Mouse (Mus musculus) liver, embryonic 14.5 days (tissue): ENCODE results near the gene Fermt3. TPM values are rescaled to one million over a fixed set of nuclear protein-coding genes. Genes with fewer than 3 reads are reported as not detected.

Source experiments
- ATAC-seq: fragments of 200-750 bp; cut with Nextera tagmentation; 2 replicates; pipeline ENCODE4 v1.8.0; 2017; ENCODE audit warnings: moderate number of reproducible peaks, mild to moderate bottlenecking, moderate library complexity; ENCODE audit not compliant: insufficient read depth
- DNase-seq, 3 experiments: peaks; one replicate each; pipeline ENCODE4 v3.0.0-alpha.2; 2012 to 2013; ENCODE audit warnings: low read depth in 3 of 3, low spot score in 3 of 3
- H3K27ac ChIP-seq: fragments of 300-500 bp; sonication (generic); 2 replicates; pipeline ENCODE4 v1.5.1; 2014; ENCODE audit warnings: moderate library complexity, mild to moderate bottlenecking, control low read depth, inconsistent platforms
- H3K27me3 ChIP-seq: fragments of 300-500 bp; sonication (generic); 2 replicates; pipeline ENCODE4 v1.6.1; 2014; ENCODE audit warnings: mild to moderate bottlenecking, low read length, moderate library complexity; ENCODE audit not compliant: control insufficient read depth, insufficient read depth
- H3K36me3 ChIP-seq: fragments of 300-500 bp; sonication (generic); replicated peaks from 2 replicates; pipeline ENCODE4 v1.6.1; 2014; ENCODE audit warnings: low read depth; ENCODE audit not compliant: control insufficient read depth, insufficient read depth
- H3K4me1 ChIP-seq, 2 experiments: fragments of 200-500 bp in 1 of 2; fragments of 300-500 bp in 1 of 2; sonication (generic) in 1 of 2; replicated peaks; 2 replicates each; pipeline ENCODE4 v1.6.1; 2012 to 2014; ENCODE audit warnings: antibody characterized with exemption in 1 of 2, inconsistent platforms in 1 of 2, low read length in 1 of 2; ENCODE audit not compliant: control insufficient read depth in 2 of 2, insufficient read depth in 2 of 2
- H3K4me2 ChIP-seq: fragments of 300-500 bp; sonication (generic); 2 replicates; pipeline ENCODE4 v1.6.1; 2014; ENCODE audit warnings: low read depth, mild to moderate bottlenecking, control low read depth, moderate library complexity
- H3K4me3 ChIP-seq, 2 experiments: fragments of 200-500 bp in 1 of 2; fragments of 300-500 bp in 1 of 2; sonication (generic) in 1 of 2; 2 replicates each; pipeline ENCODE4 v1.5.1; 2012 to 2014; ENCODE audit warnings: low read depth in 2 of 2, low read length in 2 of 2, mild to moderate bottlenecking in 2 of 2, control low read depth in 1 of 2, inconsistent platforms in 1 of 2, moderate library complexity in 1 of 2; ENCODE audit not compliant: insufficient read depth in 1 of 2
- H3K9ac ChIP-seq: fragments of 300-500 bp; sonication (generic); replicated peaks from 2 replicates; pipeline ENCODE4 v1.6.1; 2014; ENCODE audit warnings: mild to moderate bottlenecking, control low read depth, moderate library complexity
- H3K9me3 ChIP-seq: fragments of 300-500 bp; sonication (generic); 2 replicates; pipeline ENCODE4 v1.6.1; 2016; ENCODE audit warnings: low read length, mixed read lengths; ENCODE audit not compliant: control insufficient read depth
- CTCF ChIP-seq: IDR thresholded peaks from 2 replicates; pipeline ENCODE4 v1.5.1; 2016; ENCODE audit warnings: antibody characterized with exemption, low read depth, control low read depth
- EP300 ChIP-seq: IDR thresholded peaks from 2 replicates; pipeline ENCODE4 v1.6.1; 2016; ENCODE audit warnings: antibody characterized with exemption, low read depth
- WGBS: fragments of 180-500 bp; shearing (Covaris S2); extraction: QIAGEN DNeasy Blood & Tissue Kit; methylation state at CpG from one replicate; pipeline ENCODE4 v1.1.7; 2014; ENCODE audit not compliant: insufficient replicate concordance; 5-methylcytosine and 5-hydroxymethylcytosine counted together
- polyA plus RNA-seq, 2 experiments: library from polyadenylated mRNA; depleted of rRNA in 1 of 2; stranded (reverse) in 1 of 2; unstranded in 1 of 2; fragments of >200 nt; fragmentation: Nextera tagmentation in 1 of 2; extraction: Ambion mirVana in 1 of 2; gene quantifications; 2 replicates each; pipeline versions ENCODE4 v1.2.1 to v1.2.3; 2012 to 2014

Gene Fermt3
- polyA plus RNA-seq, 2 experiments: 58.1 to 72.2 TPM

- no peak for ATAC-seq
- no peaks in the 10 kb centered on the region for H3K27me3 ChIP-seq
- peaks cover 13 to 19% of the 10 kb centered on the region in 2 experiments for H3K4me1 ChIP-seq
- no peak overlapping the region for H3K9ac ChIP-seq
- H3K36me3 ChIP-seq: no peaks in the 10 kb centered on the region
- H3K27ac ChIP-seq: no peak overlapping the region
- no peak overlapping the region for H3K4me2 ChIP-seq
- DNase-seq: no peak
- H3K4me3 ChIP-seq: no peak overlapping the region
- no peak for TF ChIP-seq EP300
- no peak for TF ChIP-seq CTCF
- H3K9me3 ChIP-seq: no peaks in the 10 kb centered on the region
- 75% methylated on average over 5 of the region's 5 CpGs for WGBS
Observed at GRCm38 (mm10) chr19:6949532-6949931, 69.7 kb downstream of the Fermt3 start.

Other genes with a start within 250 kb of the Fermt3 start
- 3.0 and 3.1 TPM in 2 replicates for gene Rps6ka4, start 178.8 kb downstream of the Fermt3 start, polyA plus RNA-seq (2012; rRNA removed)
- 4.3 and 5.4 TPM in 2 replicates for gene Rps6ka4, start 178.8 kb downstream of the Fermt3 start, polyA plus RNA-seq (2014; fragmentation: Nextera tagmentation; extraction: Ambion mirVana)
- 1.5 and 2.3 TPM in 2 replicates for gene Ccdc88b, start 161.3 kb downstream of the Fermt3 start, polyA plus RNA-seq (2012; rRNA removed)
- 0.76 and 1.1 TPM in 2 replicates for gene Ccdc88b, start 161.3 kb downstream of the Fermt3 start, polyA plus RNA-seq (2014; fragmentation: Nextera tagmentation; extraction: Ambion mirVana)
- 65.7 and 69.4 TPM in 2 replicates for gene Trmt112, start 109.8 kb downstream of the Fermt3 start, polyA plus RNA-seq (2012; rRNA removed)
- gene Trmt112, start 109.8 kb downstream of the Fermt3 start, polyA plus RNA-seq (2014; fragmentation: Nextera tagmentation; extraction: Ambion mirVana): 75.2 and 77.4 TPM in 2 replicates
- 41.8 and 54.9 TPM in 2 replicates for gene Prdx5, start 109.4 kb downstream of the Fermt3 start, polyA plus RNA-seq (2012; rRNA removed)
- 78.7 and 87.2 TPM in 2 replicates for gene Prdx5, start 109.4 kb downstream of the Fermt3 start, polyA plus RNA-seq (2014; fragmentation: Nextera tagmentation; extraction: Ambion mirVana)
- gene Esrra, start 97.7 kb downstream of the Fermt3 start, polyA plus RNA-seq (2012; rRNA removed): 6.2 and 6.6 TPM in 2 replicates
- 1.6 and 2.2 TPM in 2 replicates for gene Esrra, start 97.7 kb downstream of the Fermt3 start, polyA plus RNA-seq (2014; fragmentation: Nextera tagmentation; extraction: Ambion mirVana)
- 0.13 and 0.16 TPM in 2 replicates for gene Catsperz, start 94.1 kb downstream of the Fermt3 start, polyA plus RNA-seq (2012; rRNA removed)
- 0.28 and 0.37 TPM in 2 replicates for gene Catsperz, start 94.1 kb downstream of the Fermt3 start, polyA plus RNA-seq (2014; fragmentation: Nextera tagmentation; extraction: Ambion mirVana)
- not detected in 2 replicates for gene Kcnk4, start 85.0 kb downstream of the Fermt3 start, polyA plus RNA-seq (2012; rRNA removed)
- 0.05 TPM in 1 of 2 replicates, not detected in the other for gene Kcnk4, start 85.0 kb downstream of the Fermt3 start, polyA plus RNA-seq (2014; fragmentation: Nextera tagmentation; extraction: Ambion mirVana)
- gene Bad, start 77.6 kb downstream of the Fermt3 start, polyA plus RNA-seq (2012; rRNA removed): 22.3 and 22.8 TPM in 2 replicates
- 25.7 and 27.9 TPM in 2 replicates for gene Bad, start 77.6 kb downstream of the Fermt3 start, polyA plus RNA-seq (2014; fragmentation: Nextera tagmentation; extraction: Ambion mirVana)
- 5.5 and 8.8 TPM in 2 replicates for gene Gpr137, start 77.0 kb downstream of the Fermt3 start, polyA plus RNA-seq (2012; rRNA removed)
- 4.4 and 4.5 TPM in 2 replicates for gene Gpr137, start 77.0 kb downstream of the Fermt3 start, polyA plus RNA-seq (2014; fragmentation: Nextera tagmentation; extraction: Ambion mirVana)
- 52.2 and 69.6 TPM in 2 replicates for gene Ppp1r14b, start 44.5 kb downstream of the Fermt3 start, polyA plus RNA-seq (2012; rRNA removed)
- 74.0 and 79.2 TPM in 2 replicates for gene Ppp1r14b, start 44.5 kb downstream of the Fermt3 start, polyA plus RNA-seq (2014; fragmentation: Nextera tagmentation; extraction: Ambion mirVana)
- gene Plcb3, start 43.0 kb downstream of the Fermt3 start, polyA plus RNA-seq (2012; rRNA removed): 7.2 and 7.7 TPM in 2 replicates
- gene Plcb3, start 43.0 kb downstream of the Fermt3 start, polyA plus RNA-seq (2014; fragmentation: Nextera tagmentation; extraction: Ambion mirVana): 4.6 and 4.9 TPM in 2 replicates
- gene Fkbp2, start 39.0 kb downstream of the Fermt3 start, polyA plus RNA-seq (2012; rRNA removed): 31.7 and 46.1 TPM in 2 replicates
- 65.7 and 67.1 TPM in 2 replicates for gene Fkbp2, start 39.0 kb downstream of the Fermt3 start, polyA plus RNA-seq (2014; fragmentation: Nextera tagmentation; extraction: Ambion mirVana)
- 7.6 and 8.0 TPM in 2 replicates for gene Vegfb, start 31.8 kb downstream of the Fermt3 start, polyA plus RNA-seq (2012; rRNA removed)
- 9.5 and 10.2 TPM in 2 replicates for gene Vegfb, start 31.8 kb downstream of the Fermt3 start, polyA plus RNA-seq (2014; fragmentation: Nextera tagmentation; extraction: Ambion mirVana)
- gene Dnajc4, start 26.9 kb downstream of the Fermt3 start, polyA plus RNA-seq (2012; rRNA removed): 7.8 and 8.6 TPM in 2 replicates
- gene Dnajc4, start 26.9 kb downstream of the Fermt3 start, polyA plus RNA-seq (2014; fragmentation: Nextera tagmentation; extraction: Ambion mirVana): 10.0 and 10.5 TPM in 2 replicates
- gene Nudt22, start 23.4 kb downstream of the Fermt3 start, polyA plus RNA-seq (2012; rRNA removed): 6.8 and 7.1 TPM in 2 replicates
- 9.7 and 10.9 TPM in 2 replicates for gene Nudt22, start 23.4 kb downstream of the Fermt3 start, polyA plus RNA-seq (2014; fragmentation: Nextera tagmentation; extraction: Ambion mirVana)
- 1.8 and 1.9 TPM in 2 replicates for gene Trpt1, start 23.3 kb downstream of the Fermt3 start, polyA plus RNA-seq (2012; rRNA removed)
- gene Trpt1, start 23.3 kb downstream of the Fermt3 start, polyA plus RNA-seq (2014; fragmentation: Nextera tagmentation; extraction: Ambion mirVana): 1.7 and 2.0 TPM in 2 replicates
- gene Stip1, start 20.5 kb upstream of the Fermt3 start, polyA plus RNA-seq (2012; rRNA removed): 56.2 and 86.2 TPM in 2 replicates
- gene Stip1, start 20.5 kb upstream of the Fermt3 start, polyA plus RNA-seq (2014; fragmentation: Nextera tagmentation; extraction: Ambion mirVana): 113 and 122 TPM in 2 replicates
- 4.5 TPM in 2 replicates for gene Macrod1, start 37.3 kb upstream of the Fermt3 start, polyA plus RNA-seq (2012; rRNA removed)
- 3.7 and 5.1 TPM in 2 replicates for gene Macrod1, start 37.3 kb upstream of the Fermt3 start, polyA plus RNA-seq (2014; fragmentation: Nextera tagmentation; extraction: Ambion mirVana)
- gene Flrt1, start 86.3 kb upstream of the Fermt3 start, polyA plus RNA-seq (2012; rRNA removed): 0.01 and 0.02 TPM in 2 replicates
- 0.08 and 0.09 TPM in 2 replicates for gene Flrt1, start 86.3 kb upstream of the Fermt3 start, polyA plus RNA-seq (2014; fragmentation: Nextera tagmentation; extraction: Ambion mirVana)
- gene Otub1, start 186.8 kb upstream of the Fermt3 start, polyA plus RNA-seq (2012; rRNA removed): 31.5 and 34.7 TPM in 2 replicates
- 50.5 and 52.4 TPM in 2 replicates for gene Otub1, start 186.8 kb upstream of the Fermt3 start, polyA plus RNA-seq (2014; fragmentation: Nextera tagmentation; extraction: Ambion mirVana)
- gene Cox8a, start 198.1 kb upstream of the Fermt3 start, polyA plus RNA-seq (2012; rRNA removed): 282 and 547 TPM in 2 replicates
- gene Cox8a, start 198.1 kb upstream of the Fermt3 start, polyA plus RNA-seq (2014; fragmentation: Nextera tagmentation; extraction: Ambion mirVana): 803 and 809 TPM in 2 replicates
- 16.1 and 18.0 TPM in 2 replicates for gene Naa40, start 221.7 kb upstream of the Fermt3 start, polyA plus RNA-seq (2012; rRNA removed)
- 23.1 and 24.9 TPM in 2 replicates for gene Naa40, start 221.7 kb upstream of the Fermt3 start, polyA plus RNA-seq (2014; fragmentation: Nextera tagmentation; extraction: Ambion mirVana)
- 1.7 and 2.0 TPM in 2 replicates for gene Rcor2, start 247.9 kb upstream of the Fermt3 start, polyA plus RNA-seq (2012; rRNA removed)
- 0.36 and 0.58 TPM in 2 replicates for gene Rcor2, start 247.9 kb upstream of the Fermt3 start, polyA plus RNA-seq (2014; fragmentation: Nextera tagmentation; extraction: Ambion mirVana)